Mouse (Mus musculus) retina, postnatal 1 day (tissue): ENCODE data around the gene Zfp553.
"Not testable (repeated sequence)": the region's sequence is repeated elsewhere in the genome, so short reads cannot be mapped to it uniquely, and the experiment has no call there.

Source experiments
- DNase-seq: peaks from one replicate; pipeline ENCODE4 v3.0.0-alpha.2; 2012

Gene Zfp553

GRCm38 (mm10) chr7:127233765-127234164 lies 904 bp downstream of the Zfp553 start:
- no peak for DNase-seq

- no peak for DNase-seq
These were observed 1.9 kb downstream of the Zfp553 start for GRCm38 (mm10) chr7:127234777-127235176.

DNA sequence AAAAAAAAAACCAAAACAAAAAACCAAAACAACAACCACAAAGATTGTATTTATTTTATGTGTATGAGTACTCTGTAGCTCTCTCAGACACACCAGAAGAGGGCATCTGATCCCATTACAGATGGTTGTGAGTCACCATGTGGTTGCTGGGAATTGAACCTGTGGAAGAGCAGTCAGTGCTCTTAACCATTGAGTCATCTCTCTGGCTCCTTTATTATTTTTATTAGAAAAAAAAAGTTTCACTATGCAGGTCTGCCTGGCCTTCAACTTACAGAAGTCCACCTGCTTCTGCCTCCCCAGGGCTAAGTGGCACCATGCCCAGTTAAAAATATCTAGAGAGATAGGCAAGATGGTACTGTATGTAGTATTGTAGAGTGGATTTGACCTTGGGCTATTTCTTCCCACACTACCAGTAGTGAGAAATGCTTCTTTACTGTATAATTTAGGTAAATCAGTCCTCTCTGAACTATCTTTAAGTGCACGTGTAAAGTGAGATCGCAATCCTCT lies 10.6 kb downstream of the Zfp553 start:
- no peak for DNase-seq

GRCm38 (mm10) chr7:127243870-127244657 lies 11.2 kb downstream of the Zfp553 start, which contains the start of gene Zfp771:
Gene Zfp771 (plus strand): TSS chr7:127244274.
- DNase-seq, result peak; percentile 96

DNA sequence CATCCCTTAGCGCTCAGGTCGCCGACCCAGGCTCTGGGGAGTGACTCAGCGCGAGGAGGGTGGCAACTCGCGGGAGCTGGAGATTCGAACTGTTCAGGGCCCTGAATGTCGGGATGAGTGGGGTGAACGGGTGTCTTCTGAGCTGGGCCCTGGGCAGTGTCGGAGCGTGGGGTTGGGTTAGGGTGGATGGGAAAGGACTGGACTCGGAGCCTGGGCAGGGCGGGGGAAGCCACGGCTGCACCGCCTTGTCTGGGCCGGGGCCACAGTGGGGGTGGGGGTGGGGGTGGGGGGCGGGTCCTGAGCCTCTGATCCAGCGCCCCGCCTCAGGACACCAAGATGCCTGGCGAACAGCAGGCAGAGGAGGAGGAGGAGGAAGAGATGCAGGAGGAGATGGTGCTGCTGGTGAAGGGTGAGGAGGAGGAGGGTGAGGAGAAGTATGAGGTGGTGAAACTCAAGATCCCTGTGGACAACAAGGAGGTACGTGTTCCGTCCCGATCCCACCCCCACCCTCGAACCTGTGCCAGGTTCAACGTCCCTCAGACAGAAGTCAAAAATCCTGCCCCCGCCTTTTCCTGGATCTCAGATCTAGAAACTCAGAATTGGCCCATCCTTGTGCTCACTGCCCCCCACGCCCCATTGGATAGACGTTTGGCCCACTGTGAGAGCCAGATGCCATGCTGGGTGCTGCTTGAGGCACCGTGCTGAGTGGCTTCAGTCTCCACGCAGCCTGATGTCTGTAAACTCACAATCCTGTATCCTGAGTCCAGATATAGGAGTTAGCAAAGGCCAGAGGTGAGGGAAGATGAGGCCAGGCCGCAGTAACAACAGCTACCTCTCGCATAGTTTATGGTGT lies 12.0 kb downstream of the Zfp553 start:
- peak; percentile 25 for DNase-seq

GRCm38 (mm10) chr7:127250511-127250910 lies 17.6 kb downstream of the Zfp553 start:
- DNase-seq, result not testable (repeated sequence)

GRCm38 (mm10) chr7:127252414-127252813 lies 19.6 kb downstream of the Zfp553 start:
- DNase-seq, result peak; percentile 42

GRCm38 (mm10) chr7:127253341-127253740 lies 20.5 kb downstream of the Zfp553 start:
- DNase-seq, result no peak

DNA sequence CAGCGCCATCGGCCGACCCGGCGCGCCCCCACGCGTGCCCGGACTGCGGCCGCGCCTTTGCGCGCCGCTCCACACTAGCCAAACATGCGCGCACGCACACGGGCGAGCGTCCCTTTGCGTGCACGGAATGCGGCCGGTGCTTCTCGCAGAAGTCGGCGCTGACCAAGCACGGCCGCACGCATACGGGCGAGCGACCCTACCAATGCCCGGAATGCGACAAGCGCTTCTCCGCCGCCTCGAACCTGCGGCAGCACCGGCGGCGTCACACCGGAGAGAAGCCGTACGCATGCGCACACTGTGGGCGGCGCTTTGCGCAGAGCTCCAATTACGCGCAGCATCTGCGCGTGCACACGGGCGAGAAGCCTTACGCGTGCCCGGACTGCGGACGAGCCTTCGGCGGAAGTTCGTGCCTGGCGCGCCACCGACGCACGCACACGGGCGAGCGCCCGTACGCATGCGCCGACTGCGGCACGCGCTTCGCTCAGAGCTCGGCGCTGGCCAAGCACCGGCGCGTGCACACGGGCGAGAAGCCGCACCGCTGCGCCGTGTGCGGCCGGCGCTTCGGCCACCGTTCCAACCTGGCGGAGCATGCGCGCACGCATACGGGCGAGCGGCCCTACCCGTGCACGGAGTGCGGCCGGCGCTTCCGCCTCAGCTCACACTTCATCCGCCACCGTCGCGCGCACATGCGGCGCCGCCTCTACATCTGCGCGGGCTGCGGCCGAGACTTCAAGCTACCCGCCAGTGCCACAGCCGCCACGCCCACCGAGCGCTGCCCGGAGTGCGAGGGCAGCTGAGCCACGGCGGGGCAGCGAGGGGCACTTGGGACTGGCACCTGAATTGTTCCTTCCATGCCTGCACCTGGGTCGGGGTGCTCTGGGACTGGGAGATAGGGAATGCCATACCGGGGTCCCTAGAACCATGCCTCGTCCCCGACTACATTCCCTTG lies 21.2 kb downstream of the Zfp553 start:
- DNase-seq, result peak; percentile 98

DNA sequence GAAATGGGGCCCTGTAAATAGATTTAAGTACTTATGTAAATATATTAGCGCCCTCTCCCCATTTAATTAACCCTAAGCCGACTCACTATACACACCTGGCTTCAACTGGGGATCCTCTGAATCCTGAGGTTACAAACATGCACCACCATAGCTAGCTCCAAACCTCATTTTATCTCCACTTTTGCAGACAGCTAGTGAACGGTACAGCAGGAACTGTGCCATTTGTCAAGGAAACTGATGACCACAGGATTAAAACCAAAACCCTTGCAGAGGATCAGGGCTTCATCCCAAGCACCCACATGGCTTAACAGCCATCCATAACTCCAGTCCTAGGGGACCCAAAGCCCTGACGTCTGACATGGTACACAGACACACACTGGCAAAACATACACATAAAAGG lies 22.1 kb downstream of the Zfp553 start:
- DNase-seq, result no peak

- no peak for DNase-seq
These were observed 23.1 kb downstream of the Zfp553 start for GRCm38 (mm10) chr7:127255965-127256364.

- DNase-seq, result no peak
These were observed 23.7 kb downstream of the Zfp553 start for GRCm38 (mm10) chr7:127256518-127256917.

GRCm38 (mm10) chr7:127259186-127259905 lies 26.5 kb downstream of the Zfp553 start:
- no peak for DNase-seq

DNA sequence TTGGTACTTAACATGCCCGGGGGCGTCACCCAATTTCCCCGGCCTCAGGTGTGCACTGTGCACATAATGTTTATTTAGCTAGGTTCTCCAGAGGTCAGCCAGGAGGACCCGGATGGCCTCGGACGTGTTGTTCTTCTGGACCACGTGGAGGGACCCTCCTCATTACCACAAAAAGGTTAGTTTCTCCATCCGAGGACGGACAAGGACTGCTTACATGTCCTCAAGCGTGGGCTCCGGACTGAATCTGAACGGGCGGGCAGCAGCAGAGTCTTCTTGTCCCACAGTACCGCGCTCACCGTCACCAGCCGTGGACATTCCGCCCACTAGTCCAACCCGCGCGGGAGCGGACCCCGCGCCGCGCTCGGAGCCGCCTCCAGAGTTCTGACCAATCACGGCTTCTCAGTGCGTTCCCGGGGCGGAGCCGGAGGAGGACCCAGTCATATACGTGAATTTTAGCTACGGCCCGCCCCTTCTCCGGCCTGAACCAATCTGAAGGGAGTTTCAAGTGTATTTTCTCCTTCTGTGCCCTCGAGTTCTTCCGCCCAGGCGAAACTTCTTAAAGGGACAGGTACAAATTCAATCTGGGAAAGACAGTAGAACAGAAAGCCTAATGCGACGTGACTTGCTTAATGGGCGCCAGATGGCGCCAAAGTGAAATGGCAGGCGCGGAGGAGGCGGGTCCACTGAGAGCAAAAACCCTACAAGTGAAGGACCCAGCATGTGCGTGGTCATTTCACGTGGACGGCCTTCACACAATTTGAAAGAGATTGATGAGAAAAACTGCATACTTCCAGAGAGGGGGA lies 27.6 kb downstream of the Zfp553 start, which contains the start of gene Dctpp1:
Dctpp1 (minus strand) TSS at position 401 of the 803 bp plus-strand sequence.
- peak; percentile 100 for DNase-seq

DNA sequence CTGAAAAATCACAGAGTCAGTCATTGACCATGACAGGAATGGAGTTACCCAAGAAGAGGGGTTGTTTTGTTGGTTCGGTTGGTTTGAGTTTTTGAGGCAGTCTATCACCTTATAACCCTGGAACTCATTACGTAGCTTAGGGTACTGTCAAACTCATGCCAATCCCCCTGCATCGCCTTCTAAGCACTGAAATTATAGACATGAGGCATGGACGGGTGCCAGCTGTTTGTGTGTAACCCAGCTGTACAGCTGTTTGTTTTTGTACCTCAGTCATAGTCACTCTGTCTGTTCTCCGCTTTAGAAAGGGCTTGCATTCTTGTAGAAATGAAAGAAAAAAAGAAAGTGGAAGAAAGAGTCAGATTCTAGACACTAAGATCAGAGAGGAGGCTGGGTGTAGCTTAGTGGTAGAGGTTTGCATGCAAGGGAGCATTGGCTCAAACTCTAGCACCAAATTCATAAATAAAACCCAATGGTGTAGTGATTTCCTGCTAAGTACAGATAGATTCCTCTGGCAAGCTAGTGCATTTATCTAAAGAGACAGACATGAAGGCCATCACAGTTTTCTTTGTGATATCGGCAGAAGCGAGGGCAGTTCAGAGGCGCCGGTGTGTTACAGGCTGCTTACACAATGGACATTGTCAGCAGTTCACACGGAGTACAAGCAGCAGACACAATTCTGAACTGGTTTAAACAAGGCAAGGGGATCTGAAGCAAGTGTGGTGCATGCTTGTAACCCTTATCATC lies 29.5 kb downstream of the Zfp553 start:
- no peak for DNase-seq

GRCm38 (mm10) chr7:127263526-127263925 lies 30.7 kb downstream of the Zfp553 start:
- no peak for DNase-seq

- no peak for DNase-seq
These were observed 37.4 kb downstream of the Zfp553 start for GRCm38 (mm10) chr7:127270256-127270655.

- DNase-seq, result no peak
These were observed 37.8 kb downstream of the Zfp553 start for GRCm38 (mm10) chr7:127270666-127271065.

GRCm38 (mm10) chr7:127271093-127271492 lies 38.2 kb downstream of the Zfp553 start:
- DNase-seq, result no peak

DNA sequence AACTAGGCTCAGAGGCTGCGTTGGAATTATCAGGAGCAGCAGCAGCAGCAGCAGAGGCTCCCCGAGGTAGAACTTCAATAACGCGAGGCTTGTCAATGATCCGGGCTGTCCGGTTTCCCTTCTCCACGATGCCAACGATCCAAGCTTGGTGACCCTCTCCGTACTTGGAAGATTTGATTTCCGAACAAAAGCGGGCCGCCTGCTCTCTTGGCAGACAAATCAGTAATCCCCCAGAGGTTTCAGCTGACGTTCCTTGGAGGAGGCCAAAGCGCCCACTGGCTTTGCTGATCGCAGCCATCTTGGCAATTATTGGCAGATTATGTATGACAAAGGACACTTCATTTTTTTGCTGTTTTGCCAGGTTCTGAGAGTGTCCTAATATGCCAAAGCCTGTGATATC lies 39.7 kb downstream of the Zfp553 start:
- DNase-seq, result no peak
